Mouse (Mus musculus): ENCODE data around the gene Slc29a3.

GRCm38 (mm10) chr10:60743681-60744080 is 8.9 kb downstream of the Slc29a3 start:
- no peak for TF ChIP-seq EP300 (IDR thresholded peaks at IDR 0.05; ENCODE audit: low read depth)
- no peak for TF ChIP-seq CTCF (IDR thresholded peaks at IDR 0.05; ENCODE audit: low read depth)
